Mouse (Mus musculus) thymus, postnatal 10 days (tissue): ENCODE results near the gene Gnb1.

Source experiments
- DNase-seq, 2 experiments: peaks; one replicate each; pipeline ENCODE4 v3.0.0; 2021; ENCODE audit warnings: low spot score in 2 of 2

Gnb1 gene

GRCm38 (mm10) chr4:155577741-155578140 lies 86.6 kb downstream of the Gnb1 start:
- DNase-seq, result no peak

GRCm38 (mm10) chr4:155578336-155579125 lies 87.4 kb downstream of the Gnb1 start:
- DNase-seq, result no peak

- peak; percentile 16 to 47 for DNase-seq
Measured at GRCm38 (mm10) chr4:155580420-155580819, 89.3 kb downstream of the Gnb1 start.

GRCm38 (mm10) chr4:155582279-155582905 lies 91.2 kb downstream of the Gnb1 start:
- DNase-seq, result no peak

GRCm38 (mm10) chr4:155589356-155589755 lies 98.2 kb downstream of the Gnb1 start:
- DNase-seq, result no peak

- DNase-seq, result no peak
Measured at GRCm38 (mm10) chr4:155591012-155591719, 100.0 kb downstream of the Gnb1 start.

DNA sequence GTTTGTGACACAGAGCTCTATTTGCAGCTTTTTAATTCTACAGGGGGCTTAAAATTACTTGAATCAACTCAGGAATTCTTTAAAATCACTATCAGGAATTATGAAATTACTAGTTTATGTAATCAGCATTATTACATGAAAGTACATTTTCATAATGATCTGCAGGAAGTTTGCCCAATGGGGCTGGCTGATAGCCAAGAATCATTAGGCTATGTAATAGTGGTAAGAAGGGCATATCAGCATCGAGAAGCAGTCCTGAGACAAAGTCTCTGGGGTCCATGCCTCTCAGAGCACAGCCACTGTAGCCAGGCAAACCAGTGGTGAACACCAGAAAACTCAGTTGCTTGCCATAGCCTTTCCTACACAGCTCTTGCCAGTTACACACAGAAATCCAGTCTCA lies 102.6 kb downstream of the Gnb1 start:
- DNase-seq, result no peak

DNA sequence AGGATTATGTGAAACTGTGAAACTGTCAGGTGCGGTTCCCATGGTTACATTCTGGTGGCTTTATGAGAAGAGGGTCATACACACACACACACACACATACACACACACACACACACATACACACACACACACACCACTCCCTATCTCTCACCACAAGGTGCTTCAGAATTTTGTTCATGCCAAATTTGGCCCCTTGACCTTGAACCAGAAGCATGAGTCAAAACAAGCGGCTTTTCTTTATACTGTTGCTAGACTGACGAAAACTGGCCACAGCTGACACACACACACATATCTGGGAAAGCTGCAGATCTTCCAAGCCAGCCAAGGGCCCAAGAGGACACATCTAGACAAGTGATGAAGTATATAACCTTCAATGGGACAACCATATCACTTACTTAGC lies 104.6 kb downstream of the Gnb1 start:
- DNase-seq, result no peak

- DNase-seq, result no peak
Measured at GRCm38 (mm10) chr4:155596606-155597005, 105.4 kb downstream of the Gnb1 start.

- no peak for DNase-seq
Measured at GRCm38 (mm10) chr4:155598536-155598935, 107.4 kb downstream of the Gnb1 start.

GRCm38 (mm10) chr4:155599901-155600825 lies 109.0 kb downstream of the Gnb1 start:
- no peak for DNase-seq

GRCm38 (mm10) chr4:155601091-155601996 lies 110.2 kb downstream of the Gnb1 start, which contains the start of gene Slc35e2:
Gene Slc35e2, plus strand, starts transcription at chr4:155601416.
- peak; percentile 87 to 96 for DNase-seq

DNA sequence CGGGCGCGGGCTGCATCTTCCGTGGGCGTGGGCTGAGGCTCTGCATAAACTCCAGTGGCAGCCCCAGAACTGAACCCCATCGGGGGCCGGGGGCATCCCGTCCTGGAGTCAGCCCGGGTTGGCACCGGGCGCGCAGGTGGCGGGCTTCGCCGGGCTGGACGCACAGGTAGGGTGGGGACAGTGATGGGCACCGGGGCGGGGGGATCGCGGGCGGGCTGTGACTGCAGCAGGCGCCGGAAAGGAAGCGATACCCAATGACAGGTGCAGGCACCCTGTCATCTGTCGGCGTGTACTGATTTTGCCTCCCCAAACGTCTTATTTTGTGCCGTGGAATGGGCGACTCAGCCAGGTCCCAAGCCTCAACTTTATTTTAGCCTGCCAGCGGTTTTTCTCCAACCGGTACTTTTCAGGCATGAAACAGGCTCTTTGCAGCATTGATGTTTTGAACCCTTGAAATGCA lies 110.9 kb downstream of the Gnb1 start:
- DNase-seq, result peak in 1 of 2 experiments; percentile 49

DNA sequence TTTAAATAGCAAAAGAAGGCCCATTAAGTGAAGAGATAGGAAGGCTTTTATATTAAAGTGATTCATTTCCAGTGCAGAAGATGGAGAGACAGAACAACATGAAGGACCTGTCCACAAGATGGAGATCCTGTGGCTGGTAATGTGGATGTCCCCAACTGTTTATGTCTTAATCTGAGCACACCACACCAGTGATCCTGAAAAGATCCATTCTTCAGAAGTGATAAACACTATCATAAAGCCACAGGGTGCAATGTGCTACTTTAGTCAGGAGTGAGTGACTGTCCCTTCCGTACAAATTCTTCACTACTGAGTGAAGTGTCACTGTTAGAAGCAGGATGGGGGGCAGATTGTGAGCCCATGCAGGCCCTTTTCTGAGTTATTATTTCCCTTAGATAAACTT lies 111.6 kb downstream of the Gnb1 start:
- no peak for DNase-seq

DNA sequence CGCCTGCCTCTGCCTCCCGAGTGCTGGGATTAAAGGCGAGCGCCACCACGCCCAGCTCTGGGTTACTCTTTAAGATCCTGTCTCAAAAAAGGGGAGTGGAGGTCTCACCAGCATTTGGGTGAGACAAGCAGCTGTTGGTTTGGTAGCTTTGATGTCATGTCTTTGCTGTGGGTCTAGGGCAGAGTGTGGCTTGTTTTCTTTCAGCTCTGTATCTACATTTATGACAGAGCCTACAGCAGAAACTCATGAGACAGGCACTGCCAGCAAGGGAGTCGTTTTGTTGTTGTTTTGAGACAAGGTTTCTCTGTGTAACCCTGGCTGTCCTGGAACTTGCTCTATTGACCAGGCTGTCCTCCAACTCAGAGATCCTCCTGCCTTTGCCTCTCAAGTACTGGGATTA lies 112.6 kb downstream of the Gnb1 start:
- no peak for DNase-seq

GRCm38 (mm10) chr4:155605132-155605531 lies 114.0 kb downstream of the Gnb1 start:
- no peak for DNase-seq

GRCm38 (mm10) chr4:155606825-155607224 lies 115.7 kb downstream of the Gnb1 start:
- no peak for DNase-seq
